Mouse (Mus musculus): ENCODE results near the gene Csf1. TPM values are rescaled to one million over a fixed set of nuclear protein-coding genes. Genes with fewer than 3 reads are reported as not detected.
A peak's percentile ranks its signal among the peaks of the same experiment; 100 is the strongest.

Gene Csf1
- total and polyA plus RNA-seq, 3 experiments: 0.12 to 0.19 TPM; not detected in 1

- H3K4me1 ChIP-seq (ENCODE audit: control insufficient read depth in 1 of 2, insufficient read depth in 2 of 2, low read length in 2 of 2): peaks cover 2 to 14% of the 10 kb centered on the region in 2 experiments; a peak in 2 of 4 replicates
- peaks cover 6 to 20% of the 10 kb centered on the region in 2 experiments; a peak in 3 of 4 replicates for H3K27me3 ChIP-seq (ENCODE audit: control insufficient read depth in 1 of 2, insufficient read depth in 2 of 2, low read length in 2 of 2)
- no peak overlapping the region for H3K9ac ChIP-seq (ENCODE audit: control insufficient read depth, low read depth, low read length, poor library complexity, severe bottlenecking)
- peak overlapping the region; percentile 60 for H3K27ac ChIP-seq (ENCODE audit: control insufficient read depth, low read depth, low read length)
- H3K79me2 ChIP-seq (ENCODE audit: control insufficient read depth, insufficient read depth, low read length, poor library complexity): no peaks in the 10 kb centered on the region
- H3K36me3 ChIP-seq (ENCODE audit: control insufficient read depth in 1 of 2, insufficient read depth in 2 of 2, low read length in 2 of 2): peaks cover 0 to 16% of the 10 kb centered on the region in 2 experiments; a peak in 2 of 4 replicates
- H3K9me3 ChIP-seq (replicated peaks; ENCODE audit: insufficient read depth, low read length): no peaks in the 10 kb centered on the region
- peak; percentile 71 for DNase-seq (ENCODE audit: low read depth, low spot score)
- no peak overlapping the region for H3K4me3 ChIP-seq (ENCODE audit: control insufficient read depth in 1 of 2, insufficient read depth in 1 of 2, low read depth in 2 of 2, low read length in 2 of 2)
- TF ChIP-seq POLR2A (IDR thresholded peaks at IDR 0.05; ENCODE audit: control insufficient read depth in 1 of 2, insufficient read depth in 1 of 2, low read depth in 1 of 2, low read length in 2 of 2, poor library complexity in 1 of 2) (no peak), NELFE (IDR thresholded peaks at IDR 0.05; ENCODE audit: low read depth, low read length) (no peak), MYB (IDR thresholded peaks at IDR 0.05; ENCODE audit: low read depth, low read length) (no peak), ZC3H11A (IDR thresholded peaks at IDR 0.05; ENCODE audit: low read depth, low read length) (no peak), E2F4 (IDR thresholded peaks at IDR 0.05; ENCODE audit: borderline replicate concordance, low read depth, low read length) (no peak), CTCF (IDR thresholded peaks at IDR 0.05 in 2 of 3, conservative IDR thresholded peaks at IDR 0.05 in 1 of 3; ENCODE audit: control insufficient read depth in 1 of 3, insufficient read depth in 1 of 3, low read depth in 2 of 3, low read length in 3 of 3, poor library complexity in 1 of 3, severe bottlenecking in 1 of 3) (no peak), CHD2 (IDR thresholded peaks at IDR 0.05; ENCODE audit: low read length) (no peak), USF1 (IDR thresholded peaks at IDR 0.05; ENCODE audit: low read depth, low read length) (peak; percentile 89), TCF12 (IDR thresholded peaks at IDR 0.05; ENCODE audit: low read depth, low read length) (no peak), GATA1 (IDR thresholded peaks at IDR 0.05; ENCODE audit: low read depth, low read length) (peak; percentile 64; the same call in 1 of the 2 replicates), SMC3 (IDR thresholded peaks at IDR 0.05; ENCODE audit: low read depth, low read length) (no peak), POLR2AphosphoS5 (IDR thresholded peaks at IDR 0.05; ENCODE audit: borderline replicate concordance, low read depth, low read length) (no peak), USF2 (IDR thresholded peaks at IDR 0.05; ENCODE audit: borderline replicate concordance in 1 of 2, insufficient read depth in 1 of 2, low read depth in 1 of 2, low read length in 2 of 2) (peak in 1 of 2 experiments; percentile 56; a peak in 1 of 4 replicates), ZKSCAN1 (IDR thresholded peaks at IDR 0.05; ENCODE audit: low read depth, low read length) (no peak), HCFC1 (IDR thresholded peaks at IDR 0.05; ENCODE audit: low read depth, low read length) (no peak), JUND (IDR thresholded peaks at IDR 0.05; ENCODE audit: low read depth, low read length) (0 out of 2 replicates have a peak, but pooled peaks have one; percentile 70), TBP (IDR thresholded peaks at IDR 0.05; ENCODE audit: low read depth, low read length) (no peak), MEF2A (IDR thresholded peaks at IDR 0.05; ENCODE audit: extremely low read depth, insufficient replicate concordance, low read depth, low read length, poor library complexity, severe bottlenecking) (no peak), RCOR1 (IDR thresholded peaks at IDR 0.05; ENCODE audit: low read depth, low read length) (no peak), ZMIZ1 (IDR thresholded peaks at IDR 0.05; ENCODE audit: low read depth, low read length) (no peak), EP300 (IDR thresholded peaks at IDR 0.05; ENCODE audit: low read depth in 1 of 2, low read length in 2 of 2) (peak; percentile 48 to 57; a peak in 3 of 4 replicates), MYC (IDR thresholded peaks at IDR 0.05; ENCODE audit: low read depth, low read length) (no peak), ZNF384 (IDR thresholded peaks at IDR 0.05; ENCODE audit: low read depth, low read length) (no peak), CHD1 (IDR thresholded peaks at IDR 0.05; ENCODE audit: low read depth, low read length) (no peak), POLR2AphosphoS2 (IDR thresholded peaks at IDR 0.05; ENCODE audit: low read length) (no peak), NRF1 (IDR thresholded peaks at IDR 0.05; ENCODE audit: insufficient read depth, low read depth, low read length, poor library complexity, severe bottlenecking) (no peak), UBTF (IDR thresholded peaks at IDR 0.05; ENCODE audit: borderline replicate concordance, insufficient read depth, low read depth, low read length) (no peak), SIN3A (IDR thresholded peaks at IDR 0.05; ENCODE audit: low read length) (no peak; the same call in 1 of the 2 replicates), KAT2A (conservative IDR thresholded peaks at IDR 0.05; ENCODE audit: low read depth, low read length) (no peak), GABPA (IDR thresholded peaks at IDR 0.05; ENCODE audit: low read depth, low read length) (no peak), MXI1 (IDR thresholded peaks at IDR 0.05; ENCODE audit: low read depth, low read length) (no peak), MAZ (IDR thresholded peaks at IDR 0.05; ENCODE audit: low read depth, low read length) (no peak), MAFK (IDR thresholded peaks at IDR 0.05; ENCODE audit: borderline replicate concordance, low read depth, low read length) (no peak), MAX (IDR thresholded peaks at IDR 0.05; ENCODE audit: low read length) (no peak), BHLHE40 (IDR thresholded peaks at IDR 0.05; ENCODE audit: borderline replicate concordance, low read depth, low read length) (peak; percentile 43; the same call in 1 of the 2 replicates), RAD21 (IDR thresholded peaks at IDR 0.05; ENCODE audit: low read depth, low read length) (no peak)
Measured at GRCm38 (mm10) chr3:107796191-107796983, 36.1 kb upstream of the Csf1 start.

All from MEL (cell line).